Mouse (Mus musculus): ENCODE results near the gene Phldb2.

- no peak for TF ChIP-seq USF1 (IDR thresholded peaks at IDR 0.05; ENCODE audit: low read depth)
- no peak for TF ChIP-seq MYOG (IDR thresholded peaks at IDR 0.05; ENCODE audit: control insufficient read depth, extremely low read depth, insufficient read length)
Observed at GRCm38 (mm10) chr16:45767853-45768640, 185.4 kb downstream of the Phldb2 start.
